Mouse (Mus musculus) frontal cortex, postnatal 10 days (tissue): Measurements from ENCODE around the gene Cd4.
"Not testable (repeated sequence)": the region's sequence is repeated elsewhere in the genome, so short reads cannot be mapped to it uniquely, and the experiment has no call there.

Source experiments
- DNase-seq, 2 experiments: peaks; one replicate each; pipeline ENCODE4 v3.0.0; 2022; ENCODE audit warnings: low spot score in 2 of 2, mixed read lengths in 1 of 2

The Cd4 gene

DNA sequence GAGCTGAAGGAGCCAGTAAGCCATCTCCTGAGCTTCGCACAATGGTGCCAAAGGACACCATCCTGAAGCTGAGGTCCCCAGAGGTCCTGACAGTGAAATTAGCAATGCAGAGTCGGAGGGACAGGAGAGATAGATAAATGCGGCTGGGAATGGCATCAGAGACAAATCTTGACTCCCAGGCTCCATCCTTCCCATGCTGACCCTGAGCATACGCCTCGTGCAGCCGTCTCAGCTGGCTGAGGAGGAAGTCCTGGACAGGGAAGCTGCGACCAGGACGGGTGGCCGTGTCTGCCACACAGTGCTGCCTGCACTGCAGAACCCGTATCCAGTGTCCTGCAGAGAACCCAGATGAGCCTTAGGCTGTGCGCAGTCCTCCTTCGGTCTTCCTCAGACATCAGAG lies 33.4 kb downstream of the Cd4 start:
- DNase-seq, result no peak

DNA sequence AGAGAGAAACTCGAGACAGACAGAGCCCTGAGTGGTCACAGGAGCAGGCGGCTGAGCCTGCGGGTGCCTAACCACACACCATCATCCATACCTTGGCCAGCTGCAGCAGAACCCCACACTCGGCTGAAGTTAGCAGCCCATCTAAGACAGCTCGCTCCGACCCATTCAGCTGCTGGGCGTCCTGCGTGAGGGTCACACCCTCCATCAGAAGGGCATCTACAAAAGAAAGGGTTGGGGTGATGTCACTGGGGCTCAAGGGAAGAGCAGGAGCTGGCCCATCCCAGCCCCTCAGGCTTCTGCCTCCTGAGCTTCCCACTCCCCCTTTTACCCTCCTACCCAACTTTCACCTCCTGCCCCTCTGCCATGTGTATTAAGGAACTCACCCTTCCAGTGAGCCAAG lies 37.5 kb downstream of the Cd4 start:
- no peak for DNase-seq

DNA sequence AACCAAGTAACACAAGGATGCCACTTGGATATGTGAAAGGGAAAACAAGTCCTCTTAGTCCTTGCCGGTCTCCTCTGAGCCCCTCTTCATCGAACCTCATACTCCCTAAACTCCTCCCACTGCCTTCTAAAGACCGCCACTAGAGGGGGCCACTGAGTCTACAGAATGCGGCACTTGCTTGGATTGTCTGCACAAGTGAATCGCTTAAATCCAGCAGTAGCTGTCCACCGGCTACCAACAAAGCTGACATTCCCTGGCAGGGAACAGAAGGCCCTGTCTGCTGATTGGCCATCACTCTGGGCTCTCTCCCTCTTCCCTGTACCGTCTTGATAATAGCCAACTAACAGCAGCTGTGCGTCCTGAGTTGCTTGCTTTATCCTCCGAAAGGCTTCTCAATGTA lies 40.7 kb downstream of the Cd4 start:
- peak; percentile 82 to 91 for DNase-seq

DNA sequence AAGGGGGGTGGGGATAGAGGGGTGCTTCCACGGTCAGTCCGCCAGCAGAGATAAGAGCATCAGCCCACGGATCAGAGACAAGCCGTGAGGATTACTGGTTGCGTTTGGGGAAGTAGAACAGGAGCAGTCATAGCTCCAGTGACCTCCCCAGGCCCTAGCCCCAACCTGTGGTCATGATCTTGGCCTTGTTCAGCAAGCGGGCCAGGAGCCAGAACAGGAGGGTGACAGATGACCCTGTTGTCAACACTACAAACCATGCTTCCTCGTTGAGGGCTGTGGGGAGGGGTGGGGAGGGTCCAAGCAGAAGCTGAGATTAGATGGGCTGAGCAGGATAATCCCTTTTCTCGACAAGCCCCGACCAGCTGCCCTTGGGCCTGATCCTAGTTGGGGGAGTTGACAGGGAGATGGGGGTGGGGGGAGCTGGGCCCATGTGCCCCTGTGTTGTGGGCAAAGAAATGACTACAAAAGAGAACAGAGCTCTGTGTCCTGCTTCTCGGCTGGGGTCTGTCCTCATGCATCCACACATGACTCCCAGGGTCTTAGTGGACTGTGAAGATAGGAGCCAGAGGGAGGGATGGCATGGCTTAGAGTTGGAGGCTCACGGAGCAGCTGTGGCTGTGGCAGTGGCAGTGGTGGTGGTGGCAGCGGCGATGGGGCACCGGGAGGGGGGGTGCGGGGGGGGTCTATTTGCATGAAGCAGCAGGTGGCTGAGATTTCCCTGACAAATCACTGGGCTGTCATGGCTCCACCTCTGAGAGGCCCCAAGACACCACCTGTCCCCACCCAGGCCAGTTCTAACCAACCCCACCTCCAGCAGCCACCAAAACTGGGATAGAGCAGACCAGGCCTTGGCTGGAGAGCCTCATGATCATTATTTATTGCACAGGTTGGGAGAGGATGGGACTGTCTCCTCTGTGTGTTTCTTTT lies 47.5 kb downstream of the Cd4 start, which contains the start of gene Gnb3:
Gnb3 (minus strand) TSS at position 35 of the 927 bp plus-strand sequence.
- no peak for DNase-seq

DNA sequence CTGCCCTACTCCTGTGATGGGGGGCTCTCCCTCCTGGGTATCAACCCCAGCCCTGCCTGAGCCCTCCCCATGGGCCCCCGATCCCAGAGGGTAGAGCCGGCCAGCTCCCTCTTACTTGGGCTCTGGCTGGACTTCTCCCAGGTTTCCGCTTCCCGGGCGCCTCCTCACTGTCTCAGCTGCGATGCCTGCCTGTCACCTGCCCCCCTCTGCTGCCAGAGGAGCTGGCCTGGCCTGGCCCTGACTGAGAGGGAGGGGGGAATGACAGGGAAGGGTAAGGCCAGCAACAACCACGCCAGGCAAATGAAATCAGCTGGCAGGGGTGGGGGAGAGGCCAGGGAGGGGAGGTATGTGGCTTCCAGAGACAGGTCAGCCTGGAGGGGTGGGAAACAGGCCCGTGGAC lies 48.2 kb downstream of the Cd4 start:
- no peak for DNase-seq

DNA sequence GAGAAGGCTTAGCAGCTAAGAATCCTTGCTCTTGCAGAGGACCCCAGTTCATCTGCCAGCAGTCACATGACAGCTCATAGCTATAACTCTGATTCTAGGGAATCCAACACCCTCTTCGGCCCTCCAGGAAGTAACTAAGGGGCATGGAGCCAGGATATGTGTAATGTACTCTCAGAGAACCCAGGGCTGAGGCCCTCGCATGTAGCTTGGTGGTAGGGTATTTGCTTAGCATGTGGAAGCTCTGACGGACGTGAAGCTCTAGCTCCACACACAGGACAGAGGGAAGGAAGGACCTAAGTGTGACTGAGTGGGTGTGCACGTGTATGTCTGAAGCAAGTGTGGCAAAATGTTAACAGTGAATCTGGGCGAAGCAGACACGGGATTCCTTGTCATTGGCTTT lies 51.6 kb downstream of the Cd4 start:
- DNase-seq, result no peak

DNA sequence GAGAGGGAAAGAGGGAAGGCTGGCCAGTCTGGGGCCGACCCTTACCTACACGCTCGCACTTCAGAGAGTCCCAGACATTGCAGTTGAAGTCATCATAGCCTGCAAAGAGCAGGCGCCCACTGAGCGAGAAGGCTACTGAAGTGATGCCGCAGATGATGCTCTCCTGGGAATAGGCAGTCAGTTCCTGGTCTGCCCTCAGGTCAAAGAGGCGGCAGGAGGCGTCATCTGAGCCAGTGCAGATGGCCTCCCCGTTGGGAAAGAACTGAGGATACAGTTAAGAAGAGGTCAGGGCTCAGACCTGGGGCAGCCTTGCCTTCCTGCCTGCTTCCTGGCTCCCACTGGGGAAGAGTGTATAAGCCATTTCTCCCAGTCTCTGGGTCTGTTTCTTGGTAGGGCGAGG lies 52.5 kb downstream of the Cd4 start:
- DNase-seq, result no peak

DNA sequence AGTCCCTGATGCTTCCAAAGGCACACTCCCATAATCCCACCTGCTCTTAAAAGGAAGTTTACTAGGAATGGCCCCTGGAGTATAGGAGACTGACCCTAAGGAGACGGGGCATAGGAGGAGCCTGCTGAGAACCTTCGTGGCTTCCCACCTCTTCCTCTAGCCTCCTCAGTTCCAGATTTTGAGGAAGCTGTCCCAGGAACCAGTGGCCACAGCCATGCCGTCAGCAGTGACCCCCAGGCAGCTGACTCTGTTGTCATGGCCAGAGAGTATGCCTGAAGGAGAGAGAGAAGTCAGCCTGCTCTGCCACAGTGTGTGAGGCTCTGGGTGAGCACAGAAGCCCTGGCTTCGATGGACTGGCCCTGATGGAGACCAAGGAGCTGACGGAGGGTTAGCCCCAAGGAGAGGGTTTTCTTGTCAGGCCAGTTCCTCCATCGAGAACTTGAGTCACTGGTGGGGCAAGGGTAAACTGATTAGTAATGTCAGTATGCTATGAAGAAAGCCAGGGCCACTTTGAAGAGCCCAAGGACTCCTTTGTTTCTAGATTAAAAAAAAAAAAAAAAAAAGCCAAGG lies 53.4 kb downstream of the Cd4 start:
- DNase-seq, result no peak

DNA sequence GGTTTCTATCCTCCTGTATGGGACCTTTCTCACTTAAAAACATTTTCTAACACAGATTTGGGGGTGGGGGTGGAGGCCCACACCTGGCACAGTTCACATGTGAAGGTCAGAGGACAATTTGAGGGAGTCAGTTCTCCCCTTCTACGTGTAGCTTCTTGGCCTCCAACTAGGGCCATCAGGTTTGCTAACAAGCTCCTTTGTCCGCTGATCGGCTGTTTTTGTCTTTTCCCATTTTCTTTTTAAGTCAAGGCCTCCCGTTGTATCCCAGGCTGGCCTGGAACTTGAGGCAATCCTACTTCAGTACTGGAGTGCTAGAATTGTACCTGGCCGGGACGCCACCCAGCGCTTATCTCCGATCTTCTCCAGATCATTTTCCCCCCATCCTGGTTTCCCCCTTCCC lies 56.4 kb downstream of the Cd4 start:
- DNase-seq, result no peak

DNA sequence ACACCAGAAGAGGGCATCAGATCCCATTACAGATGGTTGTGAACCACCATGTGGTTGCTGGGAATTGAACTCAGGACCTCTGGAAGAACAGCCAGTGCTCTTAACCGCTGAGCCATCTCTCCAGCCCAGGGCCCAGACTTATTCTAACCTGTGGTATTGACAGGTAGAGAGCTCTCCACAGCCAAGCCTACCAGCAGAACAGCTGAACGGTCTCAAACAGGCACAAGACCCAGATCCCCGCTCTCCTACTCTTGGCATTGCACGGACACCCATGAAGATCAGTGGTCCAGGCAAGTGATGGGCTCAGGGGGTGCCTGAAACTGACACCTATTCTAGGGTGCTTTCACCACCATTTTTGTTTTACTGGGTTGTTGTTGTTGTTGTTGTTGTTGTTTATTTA lies 56.8 kb downstream of the Cd4 start:
- not testable (repeated sequence) for DNase-seq

DNA sequence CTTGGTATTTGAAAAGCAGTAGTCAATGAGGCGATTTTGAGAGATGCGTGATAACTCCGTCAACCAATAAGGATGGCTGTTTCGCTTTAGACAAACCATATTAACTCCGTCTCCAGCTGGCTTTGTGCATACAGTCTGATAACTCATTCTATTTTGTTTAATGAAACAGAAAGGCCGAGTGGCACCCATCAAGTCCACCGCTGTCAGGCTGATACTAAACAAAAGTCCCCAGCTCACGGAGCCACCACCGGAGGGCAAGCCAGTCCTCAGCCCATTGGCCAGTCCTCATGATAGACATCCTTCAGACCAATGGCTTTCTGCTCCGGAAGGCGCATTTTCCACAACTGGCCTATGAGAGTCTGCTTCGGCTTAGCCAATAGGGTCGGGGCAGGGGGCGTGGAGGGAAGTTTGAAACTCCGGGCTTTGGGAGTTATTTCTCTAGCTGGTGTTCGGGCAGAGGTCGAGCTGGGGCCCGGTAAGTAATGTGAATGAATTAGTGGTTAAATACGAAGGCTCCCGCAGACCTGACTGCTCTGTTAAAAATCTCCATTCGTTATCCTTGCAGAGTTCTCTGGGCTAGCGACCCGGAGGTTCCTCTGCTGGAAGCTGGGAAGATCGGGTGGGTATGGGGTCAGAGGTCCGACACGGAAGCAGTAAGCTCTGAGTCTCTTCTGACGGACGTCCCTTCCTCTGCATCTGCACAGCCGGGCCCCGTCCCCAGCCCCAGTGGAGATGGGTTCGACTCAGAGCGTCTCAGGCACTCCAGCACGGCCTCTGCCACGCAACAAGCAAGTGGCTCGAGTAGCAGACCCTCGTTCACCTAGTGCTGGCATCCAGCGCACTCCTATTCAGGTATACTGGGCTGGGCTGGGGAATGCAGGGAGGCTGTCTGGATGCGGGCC lies 58.0 kb downstream of the Cd4 start:
- peak; percentile 92 for DNase-seq

DNA sequence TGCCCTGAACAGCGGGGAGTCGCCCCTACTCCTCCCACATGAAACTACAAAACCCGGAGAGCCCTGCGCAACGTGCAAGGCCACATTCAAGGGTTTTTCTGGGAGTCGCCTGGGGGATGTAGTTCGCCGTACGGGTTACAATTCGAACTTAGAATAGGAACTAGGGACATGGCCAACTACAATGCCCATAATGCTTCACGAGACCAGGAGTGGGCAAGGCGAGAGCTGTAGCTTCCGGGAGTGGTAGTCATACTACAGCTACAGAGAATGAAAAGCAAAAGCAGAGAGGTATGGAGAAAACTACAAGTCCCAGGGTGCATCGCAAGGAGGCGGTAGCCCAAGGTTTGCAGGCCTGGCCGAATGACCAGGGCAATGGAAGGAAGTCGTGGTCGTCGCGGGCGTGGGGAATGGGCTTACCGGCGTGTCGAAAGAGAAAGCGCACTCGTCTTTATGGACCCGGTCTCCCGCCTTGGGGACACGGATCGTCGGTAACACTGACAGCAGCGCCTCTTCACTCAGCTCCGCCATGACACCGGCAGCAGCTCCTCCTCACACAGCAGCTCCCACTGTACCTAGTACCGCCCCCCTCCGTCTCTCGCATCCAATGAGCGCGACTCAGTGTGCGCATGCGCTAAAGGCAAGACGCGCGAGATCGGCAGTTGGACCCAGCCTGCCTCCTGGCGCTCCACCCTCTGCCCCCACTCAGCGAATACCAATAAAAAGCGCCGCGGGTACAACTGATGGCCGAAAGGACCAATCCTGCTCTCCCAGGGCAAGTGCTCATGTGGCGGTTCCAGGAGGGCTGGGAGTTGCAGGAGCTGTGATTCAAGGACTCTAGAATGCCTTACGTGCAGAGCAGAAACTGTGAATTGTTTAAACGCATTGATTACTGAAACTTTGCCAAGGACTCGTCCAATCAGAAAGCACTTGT lies 58.9 kb downstream of the Cd4 start, which contains the start of the genes Usp5 and Cdca3:
Usp5 (minus strand) TSS at position 617 of the 931 bp plus-strand sequence.
Cdca3 (plus strand) TSS at position 680 of the 931 bp plus-strand sequence.
- DNase-seq, result peak; percentile 99

DNA sequence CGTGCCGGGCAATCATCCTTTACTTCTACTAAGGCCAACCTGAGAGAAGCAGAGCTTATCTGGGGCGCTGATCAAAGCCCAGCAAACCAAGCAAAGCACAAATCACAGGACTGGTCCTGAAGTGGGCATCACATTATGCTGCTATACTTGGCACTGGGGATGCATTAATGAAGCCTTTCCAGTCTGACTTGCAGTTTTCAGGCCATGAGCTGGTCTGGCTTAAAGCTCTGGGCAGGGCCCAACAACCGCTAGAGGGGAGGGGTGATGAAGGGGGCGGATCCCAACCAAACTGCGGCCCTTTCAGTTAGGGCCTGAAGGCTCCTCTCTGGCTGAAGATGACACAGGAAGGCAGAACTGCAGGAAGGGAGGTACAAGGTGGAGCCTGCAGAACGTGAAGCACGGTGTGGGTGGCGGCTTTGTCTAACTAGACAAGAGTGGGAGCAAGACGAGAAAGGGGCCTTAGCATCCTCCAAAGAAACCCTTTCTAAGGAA lies 59.9 kb downstream of the Cd4 start:
- DNase-seq, result peak in 1 of 2 experiments; percentile 45

DNA sequence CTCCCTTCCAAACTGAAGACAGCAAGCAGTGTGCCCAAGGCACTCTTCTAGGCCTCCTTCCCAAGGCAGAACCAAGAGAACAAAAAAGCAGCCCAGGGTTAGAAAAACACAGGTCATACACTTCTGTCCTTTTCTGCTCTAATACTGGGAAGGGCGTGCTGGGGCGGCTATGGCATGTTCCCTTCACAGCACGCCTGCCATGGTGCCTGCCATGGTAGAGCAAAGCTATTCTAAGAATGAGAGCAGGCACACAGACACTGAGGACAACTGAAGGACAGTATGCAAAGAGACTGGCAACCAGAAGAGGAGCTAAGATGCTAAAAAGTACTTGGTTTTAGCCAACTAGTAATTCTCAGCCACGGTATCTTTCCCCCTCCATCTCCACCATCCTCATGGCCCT lies 66.0 kb downstream of the Cd4 start:
- no peak for DNase-seq

DNA sequence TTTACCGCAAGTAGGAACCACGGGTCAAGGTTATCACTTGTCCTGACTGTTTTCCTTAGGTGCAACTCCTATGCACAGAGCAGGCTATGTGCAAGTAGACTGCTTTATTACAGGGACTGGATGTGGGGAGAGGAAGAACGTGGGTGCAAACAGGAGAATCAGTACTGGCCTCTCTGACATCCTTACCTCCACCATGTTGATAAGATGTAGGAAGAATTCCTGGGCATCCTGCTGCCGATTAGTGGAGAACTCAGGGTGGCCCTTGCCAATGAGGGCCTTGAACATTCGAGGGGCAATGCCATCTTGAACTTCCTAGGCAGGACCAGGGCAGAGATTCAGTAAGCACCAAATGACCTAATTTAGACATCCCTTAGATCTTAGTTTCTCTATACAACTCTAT lies 67.1 kb downstream of the Cd4 start:
- DNase-seq, result no peak

DNA sequence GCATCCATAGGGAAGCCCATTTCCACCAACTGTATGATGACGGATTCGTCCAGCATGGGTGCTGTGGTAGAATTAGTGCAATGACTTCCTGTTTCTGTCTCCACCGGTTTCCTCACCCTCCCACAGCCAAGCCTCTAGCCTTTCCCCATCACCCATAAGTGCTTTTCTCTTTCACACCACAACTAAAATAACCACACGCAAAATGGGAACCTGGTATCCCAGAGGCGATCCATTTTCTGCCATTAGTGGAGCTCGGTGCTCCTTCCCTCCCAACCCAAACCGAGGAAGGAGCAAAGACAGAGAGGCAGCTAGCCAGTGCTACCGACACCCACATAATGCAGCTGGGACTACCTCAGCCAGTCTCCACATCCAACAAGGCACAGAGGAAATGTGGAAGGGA lies 70.0 kb downstream of the Cd4 start:
- no peak for DNase-seq

DNA sequence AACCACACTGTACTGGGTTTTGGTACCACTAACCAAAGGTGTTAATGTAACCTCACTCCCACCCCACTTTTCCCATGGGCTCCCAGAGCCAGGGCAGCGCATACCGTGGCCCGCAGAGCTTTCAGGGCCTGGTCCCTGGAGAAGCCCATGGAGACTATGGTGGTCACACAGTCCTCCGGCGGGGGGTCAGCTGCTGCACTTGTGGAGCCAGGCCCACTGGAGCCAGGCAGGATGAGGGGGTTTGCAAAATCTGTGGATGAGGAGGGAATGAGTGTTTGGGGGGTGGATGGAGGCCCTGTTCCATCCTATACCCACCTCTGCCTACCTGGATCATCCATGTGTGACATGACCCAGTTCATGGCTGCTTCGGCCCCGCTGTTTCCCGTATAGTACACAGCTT lies 70.5 kb downstream of the Cd4 start:
- no peak for DNase-seq

DNA sequence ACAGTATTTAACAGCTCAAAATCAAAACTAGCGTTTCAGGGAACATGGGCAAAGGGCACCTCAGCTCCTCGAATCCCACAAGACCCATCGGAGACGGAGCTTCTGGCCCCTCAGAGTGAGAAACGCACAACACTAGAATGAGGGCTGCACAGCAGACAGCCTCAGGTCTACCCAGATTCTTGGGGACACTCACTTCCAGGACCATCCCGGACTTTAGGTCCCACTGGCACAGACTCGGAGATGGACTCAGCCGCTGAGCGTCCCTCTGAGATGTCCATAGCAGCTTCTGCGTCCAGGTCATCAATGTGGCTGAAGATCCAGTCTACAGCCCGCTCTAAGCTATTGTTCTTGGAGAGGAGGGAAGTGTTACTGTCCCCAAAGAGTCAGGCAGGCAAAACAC lies 70.9 kb downstream of the Cd4 start:
- no peak for DNase-seq

DNA sequence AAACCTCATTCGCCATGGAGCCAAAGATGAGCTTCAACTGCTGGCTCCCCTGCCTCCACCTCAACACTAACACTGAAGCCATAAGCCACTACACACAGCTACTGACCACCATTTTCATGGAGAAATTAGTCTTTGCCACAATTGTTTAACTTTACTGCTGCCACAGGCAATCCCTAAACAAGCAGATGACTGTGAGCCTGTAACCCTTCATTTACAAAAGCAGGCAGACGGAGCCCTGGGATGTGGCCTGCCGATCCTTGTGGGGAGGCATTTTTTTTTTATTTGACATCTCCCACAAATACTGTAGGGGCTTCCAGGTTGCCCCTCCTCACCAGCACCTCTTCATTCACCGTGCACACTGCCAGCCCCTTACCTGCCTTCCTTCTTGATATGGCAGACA lies 71.4 kb downstream of the Cd4 start:
- no peak for DNase-seq

DNA sequence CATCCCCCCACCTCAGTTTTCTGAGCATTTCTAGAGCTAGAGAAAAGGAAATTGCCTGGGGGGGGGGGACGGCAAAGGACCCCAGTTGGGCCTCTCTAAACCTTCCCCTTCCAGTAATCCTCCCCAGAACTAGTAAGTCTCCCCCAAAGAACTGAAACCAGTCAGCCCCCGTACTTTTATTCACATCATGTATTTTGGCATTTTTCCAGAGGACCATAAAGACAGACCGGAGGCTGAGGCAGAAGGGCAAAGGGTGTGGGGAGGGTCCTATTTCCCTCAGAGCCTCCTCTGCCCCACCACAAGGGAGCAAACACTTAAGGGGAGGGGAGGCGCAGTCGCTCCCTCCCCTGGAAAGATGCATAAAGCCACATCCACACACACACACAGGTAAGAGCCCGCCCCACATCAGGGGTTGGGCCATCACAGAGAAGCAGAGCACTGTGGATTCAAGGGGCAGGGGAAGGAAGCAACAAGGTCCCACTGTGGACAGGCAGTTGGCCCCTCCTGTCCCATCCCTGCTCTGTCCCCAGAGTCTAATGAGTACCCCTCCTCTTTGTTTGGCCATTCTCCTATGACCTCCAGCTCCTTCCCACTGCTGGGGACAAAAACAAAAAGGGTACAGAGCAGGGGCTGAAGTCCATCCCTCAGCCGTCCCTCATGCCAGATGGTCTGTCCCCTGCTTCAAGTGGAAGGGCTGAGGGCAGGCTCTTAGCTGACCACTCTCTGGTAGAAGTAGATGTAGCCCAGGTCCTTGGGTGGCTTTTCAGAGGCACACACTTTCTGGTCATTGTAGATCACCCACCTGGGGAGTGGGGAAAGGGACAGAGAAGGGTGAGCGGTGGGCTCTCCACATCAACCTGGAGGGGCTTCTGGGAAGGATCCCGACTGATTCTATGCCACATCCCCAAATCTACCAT lies 72.9 kb downstream of the Cd4 start:
- no peak for DNase-seq
